Mouse (Mus musculus) testis, adult 2 months (tissue): ENCODE measurements around the gene Bfsp1.

Experiments
- CTCF ChIP-seq: fragments of 200-500 bp; IDR thresholded peaks from 2 replicates; pipeline ENCODE4 v1.5.1; 2012; ENCODE audit warnings: low read depth, mild to moderate bottlenecking, inconsistent platforms, low read length, moderate library complexity; ENCODE audit not compliant: control insufficient read depth, insufficient read depth, insufficient replicate concordance
- POLR2A ChIP-seq: fragments of 200-500 bp; IDR thresholded peaks from 2 replicates; pipeline ENCODE4 v1.6.1; 2012; ENCODE audit warnings: low read depth, mild to moderate bottlenecking, inconsistent platforms, low read length, moderate library complexity; ENCODE audit not compliant: control insufficient read depth

DNA sequence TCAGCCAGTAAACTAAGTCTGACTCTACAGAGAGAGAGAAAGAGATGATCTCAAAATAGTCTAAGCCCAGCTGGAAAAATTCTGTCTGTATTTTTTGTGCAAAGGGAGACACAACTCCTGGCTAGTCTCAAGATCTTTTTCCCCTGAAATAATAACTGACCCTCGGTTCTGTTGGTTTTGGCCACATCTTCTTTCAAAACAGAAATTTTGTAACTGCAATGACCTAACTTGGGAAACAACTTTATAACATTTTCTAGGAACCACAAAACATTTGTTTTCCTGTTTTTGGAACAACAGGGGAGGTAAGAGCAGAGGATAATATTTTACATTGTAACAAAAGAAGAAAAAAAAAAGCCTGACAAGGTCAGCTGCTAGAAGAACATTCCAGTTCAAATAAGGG, 13.1 kb upstream of the Bfsp1 start:
- no peak for TF ChIP-seq POLR2A
- no peak for TF ChIP-seq CTCF
